Mouse (Mus musculus) heart, embryonic 16.5 days (tissue): ENCODE measurements around the gene Rasef. TPM values are rescaled to one million over a fixed set of nuclear protein-coding genes. Genes with fewer than 3 reads are reported as not detected.
"Not testable (repeated sequence)": the region's sequence is repeated elsewhere in the genome, so short reads cannot be mapped to it uniquely, and the experiment has no call there.

Source experiments
- ATAC-seq: fragments of 200-750 bp; cut with Nextera tagmentation; replicated peaks from 2 replicates; pipeline ENCODE4 v1.8.0; 2017; ENCODE audit warnings: moderate number of reproducible peaks; ENCODE audit not compliant: insufficient read depth, low FRiP score; ENCODE audit errors: extremely low read depth
- H3K27ac ChIP-seq: fragments of 300-500 bp; sonication (generic); 2 replicates; pipeline ENCODE4 v1.5.1; 2014; ENCODE audit warnings: mild to moderate bottlenecking, low read length, control low read depth, moderate library complexity
- H3K27me3 ChIP-seq: fragments of 300-500 bp; sonication (generic); 2 replicates; pipeline ENCODE4 v1.6.1; 2014; ENCODE audit warnings: low read length, mixed read lengths; ENCODE audit not compliant: control insufficient read depth, insufficient read depth
- H3K36me3 ChIP-seq: fragments of 300-500 bp; sonication (generic); 2 replicates; pipeline ENCODE4 v1.6.1; 2014; ENCODE audit not compliant: control insufficient read depth, insufficient read depth
- H3K4me1 ChIP-seq: fragments of 300-500 bp; sonication (generic); 2 replicates; pipeline ENCODE4 v1.6.1; 2014; ENCODE audit warnings: low read length, mixed read lengths; ENCODE audit not compliant: control insufficient read depth, insufficient read depth
- H3K4me2 ChIP-seq: fragments of 300-500 bp; sonication (generic); 2 replicates; pipeline ENCODE4 v1.6.1; 2014; ENCODE audit warnings: low read depth, mild to moderate bottlenecking, control low read depth, low read length
- H3K4me3 ChIP-seq: fragments of 300-500 bp; sonication (generic); 2 replicates; pipeline ENCODE4 v1.5.1; 2014; ENCODE audit warnings: mild to moderate bottlenecking, control low read depth, low read length
- H3K9ac ChIP-seq: fragments of 300-500 bp; sonication (generic); 2 replicates; pipeline ENCODE4 v1.6.1; 2014; ENCODE audit warnings: low read length, control low read depth
- H3K9me3 ChIP-seq: fragments of 300-500 bp; sonication (generic); replicated peaks from 2 replicates; pipeline ENCODE4 v1.6.1; 2016; ENCODE audit warnings: low read length; ENCODE audit not compliant: control insufficient read depth
- whole genome bisulfite sequencing: fragments of 180-500 bp; shearing (Covaris S2); extraction: QIAGEN DNeasy Blood & Tissue Kit; methylation state at CpG from one replicate; pipeline ENCODE4 v1.1.7; 2014; 5-methylcytosine and 5-hydroxymethylcytosine counted together
- polyA plus RNA-seq: library from polyadenylated mRNA; unstranded; fragments of >200 nt; fragmentation: Nextera tagmentation; extraction: Ambion mirVana; gene quantifications from 2 replicates; pipeline ENCODE4 v1.2.1, GENCODE M21; 2015

Gene Rasef
- polyA plus RNA-seq, 1 experiment from 2014 or later: 0.81 TPM

DNA sequence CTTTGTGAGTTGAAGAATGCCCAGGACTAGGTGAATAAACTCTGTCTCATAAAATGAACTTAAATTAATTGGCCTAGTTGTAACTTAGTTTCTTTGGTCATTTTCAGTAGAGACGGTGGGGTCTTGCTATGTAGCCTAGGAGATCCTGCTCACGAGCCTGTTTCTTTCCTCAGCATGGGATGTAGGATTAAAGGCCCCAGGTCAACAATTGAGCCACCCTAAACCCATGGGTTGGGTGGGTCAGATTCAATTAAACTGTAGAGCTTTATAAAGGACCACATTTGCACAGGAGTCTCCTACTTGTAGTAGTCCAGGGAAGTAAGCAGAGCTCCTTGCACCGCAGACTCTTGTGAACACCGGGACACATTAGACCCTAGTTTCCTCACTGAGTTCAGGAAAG, 122.7 kb downstream of the Rasef start, which contains the start of gene Gm11239:
Gene Gm11239 (plus strand): TSS at position 301 of the 400 bp plus-strand sequence.
- no CpG with 5 or more reads among the region's 4 CpGs for WGBS
- not testable (repeated sequence) for H3K36me3 ChIP-seq, H3K4me3 ChIP-seq, H3K27me3 ChIP-seq, H3K4me1 ChIP-seq, H3K9ac ChIP-seq, H3K4me2 ChIP-seq, ATAC-seq, H3K27ac ChIP-seq, H3K9me3 ChIP-seq

Other genes starting within 250 kb of the Rasef start
- gene Gm11238, start 183.1 kb downstream of the Rasef start, polyA plus RNA-seq: not detected in 2 replicates
- gene Gm11237, start 168.0 kb downstream of the Rasef start, polyA plus RNA-seq: not detected in 2 replicates
- not detected in 2 replicates for gene Gm11236, start 152.9 kb downstream of the Rasef start, polyA plus RNA-seq
- gene Gm11239, start 122.6 kb downstream of the Rasef start, polyA plus RNA-seq: not detected in 2 replicates
- not detected in 2 replicates for gene Gm428, start 107.5 kb downstream of the Rasef start, polyA plus RNA-seq
- gene Gm11758, start 85.3 kb upstream of the Rasef start, polyA plus RNA-seq: not detected in 2 replicates
- gene Gm11757, start 100.1 kb upstream of the Rasef start, polyA plus RNA-seq: not detected in 2 replicates
- gene Gm13871, start 115.0 kb upstream of the Rasef start, polyA plus RNA-seq: not detected in 2 replicates
- gene Gm11756, start 129.8 kb upstream of the Rasef start, polyA plus RNA-seq: not detected in 2 replicates
- gene 2310002L09Rik, start 159.9 kb upstream of the Rasef start, polyA plus RNA-seq: 1.7 and 2.4 TPM in 2 replicates
- gene Frmd3, start 222.4 kb upstream of the Rasef start, polyA plus RNA-seq: 0.25 and 0.32 TPM in 2 replicates